Mouse (Mus musculus) liver, embryonic 14.5 days (tissue): ENCODE data around the gene Tjp2. TPM values are rescaled to one million over a fixed set of nuclear protein-coding genes. Genes with fewer than 3 reads are reported as not detected.

Experiments used
- ATAC-seq: fragments of 200-750 bp; cut with Nextera tagmentation; 2 replicates; pipeline ENCODE4 v1.8.0; 2017; ENCODE audit warnings: moderate number of reproducible peaks, mild to moderate bottlenecking, moderate library complexity; ENCODE audit not compliant: insufficient read depth
- DNase-seq, 3 experiments: peaks; one replicate each; pipeline ENCODE4 v3.0.0-alpha.2; 2012 to 2013; ENCODE audit warnings: low read depth in 3 of 3, low spot score in 3 of 3
- H3K27ac ChIP-seq: fragments of 300-500 bp; sonication (generic); 2 replicates; pipeline ENCODE4 v1.5.1; 2014; ENCODE audit warnings: moderate library complexity, mild to moderate bottlenecking, control low read depth, inconsistent platforms
- H3K27me3 ChIP-seq: fragments of 300-500 bp; sonication (generic); 2 replicates; pipeline ENCODE4 v1.6.1; 2014; ENCODE audit warnings: mild to moderate bottlenecking, low read length, moderate library complexity; ENCODE audit not compliant: control insufficient read depth, insufficient read depth
- H3K36me3 ChIP-seq: fragments of 300-500 bp; sonication (generic); replicated peaks from 2 replicates; pipeline ENCODE4 v1.6.1; 2014; ENCODE audit warnings: low read depth; ENCODE audit not compliant: control insufficient read depth, insufficient read depth
- H3K4me1 ChIP-seq, 2 experiments: fragments of 200-500 bp in 1 of 2; fragments of 300-500 bp in 1 of 2; sonication (generic) in 1 of 2; replicated peaks; 2 replicates each; pipeline ENCODE4 v1.6.1; 2012 to 2014; ENCODE audit warnings: antibody characterized with exemption in 1 of 2, inconsistent platforms in 1 of 2, low read length in 1 of 2; ENCODE audit not compliant: control insufficient read depth in 2 of 2, insufficient read depth in 2 of 2
- H3K4me2 ChIP-seq: fragments of 300-500 bp; sonication (generic); 2 replicates; pipeline ENCODE4 v1.6.1; 2014; ENCODE audit warnings: low read depth, mild to moderate bottlenecking, control low read depth, moderate library complexity
- H3K4me3 ChIP-seq, 2 experiments: fragments of 200-500 bp in 1 of 2; fragments of 300-500 bp in 1 of 2; sonication (generic) in 1 of 2; 2 replicates each; pipeline ENCODE4 v1.5.1; 2012 to 2014; ENCODE audit warnings: low read depth in 2 of 2, low read length in 2 of 2, mild to moderate bottlenecking in 2 of 2, control low read depth in 1 of 2, inconsistent platforms in 1 of 2, moderate library complexity in 1 of 2; ENCODE audit not compliant: insufficient read depth in 1 of 2
- H3K9ac ChIP-seq: fragments of 300-500 bp; sonication (generic); replicated peaks from 2 replicates; pipeline ENCODE4 v1.6.1; 2014; ENCODE audit warnings: mild to moderate bottlenecking, control low read depth, moderate library complexity
- H3K9me3 ChIP-seq: fragments of 300-500 bp; sonication (generic); 2 replicates; pipeline ENCODE4 v1.6.1; 2016; ENCODE audit warnings: low read length, mixed read lengths; ENCODE audit not compliant: control insufficient read depth
- CTCF ChIP-seq: IDR thresholded peaks from 2 replicates; pipeline ENCODE4 v1.5.1; 2016; ENCODE audit warnings: antibody characterized with exemption, low read depth, control low read depth
- EP300 ChIP-seq: IDR thresholded peaks from 2 replicates; pipeline ENCODE4 v1.6.1; 2016; ENCODE audit warnings: antibody characterized with exemption, low read depth
- WGBS: fragments of 180-500 bp; shearing (Covaris S2); extraction: QIAGEN DNeasy Blood & Tissue Kit; methylation state at CpG from one replicate; pipeline ENCODE4 v1.1.7; 2014; ENCODE audit not compliant: insufficient replicate concordance; 5-methylcytosine and 5-hydroxymethylcytosine counted together
- polyA plus RNA-seq, 2 experiments: library from polyadenylated mRNA; depleted of rRNA in 1 of 2; stranded (reverse) in 1 of 2; unstranded in 1 of 2; fragments of >200 nt; fragmentation: Nextera tagmentation in 1 of 2; extraction: Ambion mirVana in 1 of 2; gene quantifications; 2 replicates each; pipeline versions ENCODE4 v1.2.1 to v1.2.3; 2012 to 2014

Tjp2 gene
- polyA plus RNA-seq, 2 experiments, result 2.9 to 3.2 TPM

GRCm38 (mm10) chr19:24077658-24078057 lies 147.2 kb downstream of the Tjp2 start:
- no peak for TF ChIP-seq CTCF
- TF ChIP-seq EP300, result no peak
- Histone ChIP-seq H3K36me3 (no peaks in the 10 kb centered on the region), H3K27ac (no peak overlapping the region), H3K4me3 (no peak overlapping the region), H3K9ac (no peak overlapping the region), H3K27me3 (no peaks in the 10 kb centered on the region), H3K4me2 (no peak overlapping the region), H3K4me1 (no peaks in the 10 kb centered on the region), H3K9me3 (no peaks in the 10 kb centered on the region)
- 69% methylated on average over 3 of the region's 3 CpGs for WGBS
- ATAC-seq, result no peak
- no peak for DNase-seq

GRCm38 (mm10) chr19:24076536-24076935 lies 148.3 kb downstream of the Tjp2 start:
- H3K4me1 ChIP-seq, result no peaks in the 10 kb centered on the region
- 71% methylated on average over 7 of the region's 7 CpGs for WGBS
- no peaks in the 10 kb centered on the region for H3K27me3 ChIP-seq
- TF ChIP-seq EP300 (no peak), CTCF (no peak)
- no peaks in the 10 kb centered on the region for H3K9me3 ChIP-seq
- no peak overlapping the region for H3K4me3 ChIP-seq
- H3K4me2 ChIP-seq, result no peak overlapping the region
- no peak overlapping the region for H3K27ac ChIP-seq
- ATAC-seq (no peak), DNase-seq (no peak)
- H3K9ac ChIP-seq, result no peak overlapping the region
- H3K36me3 ChIP-seq, result no peaks in the 10 kb centered on the region

- no peak overlapping the region for H3K4me2 ChIP-seq
- DNase-seq, result no peak
- TF ChIP-seq EP300 (no peak), CTCF (no peak)
- ATAC-seq, result no peak
- no peak overlapping the region for H3K4me3 ChIP-seq
- no peaks in the 10 kb centered on the region for H3K36me3 ChIP-seq
- H3K9me3 ChIP-seq, result no peaks in the 10 kb centered on the region
- H3K4me1 ChIP-seq, result no peaks in the 10 kb centered on the region
- no peaks in the 10 kb centered on the region for H3K27me3 ChIP-seq
- no peak overlapping the region for H3K9ac ChIP-seq
- WGBS, result 64% methylated on average over 8 of the region's 8 CpGs
- H3K27ac ChIP-seq, result no peak overlapping the region
These were observed 148.9 kb downstream of the Tjp2 start for GRCm38 (mm10) chr19:24075927-24076326.

GRCm38 (mm10) chr19:24073155-24073554 lies 151.7 kb downstream of the Tjp2 start:
- Histone ChIP-seq H3K27me3 (no peaks in the 10 kb centered on the region), H3K36me3 (no peaks in the 10 kb centered on the region), H3K9ac (no peak overlapping the region), H3K4me3 (no peak overlapping the region), H3K27ac (no peak overlapping the region), H3K4me1 (no peaks in the 10 kb centered on the region), H3K4me2 (no peak overlapping the region), H3K9me3 (no peaks in the 10 kb centered on the region)
- TF ChIP-seq EP300 (no peak), CTCF (no peak)
- 51% methylated on average over 4 of the region's 4 CpGs for WGBS
- ATAC-seq (no peak), DNase-seq (no peak)

GRCm38 (mm10) chr19:24064348-24064895 lies 160.4 kb downstream of the Tjp2 start:
- TF ChIP-seq CTCF, result no peak
- TF ChIP-seq EP300, result no peak

More at GRCm38 (mm10) chr19:24064348-24064895, 160.4 kb downstream of the Tjp2 start:
- H3K9me3 ChIP-seq, result no peaks in the 10 kb centered on the region
- H3K27ac ChIP-seq, result no peak overlapping the region
- ATAC-seq (no peak), DNase-seq (no peak)
- no peaks in the 10 kb centered on the region for H3K27me3 ChIP-seq
- H3K4me1 ChIP-seq, result no peaks in the 10 kb centered on the region
- no peak overlapping the region for H3K4me2 ChIP-seq
- H3K9ac ChIP-seq, result no peak overlapping the region
- no peaks in the 10 kb centered on the region for H3K36me3 ChIP-seq
- H3K4me3 ChIP-seq, result no peak overlapping the region
- 38% methylated on average over 12 of the region's 12 CpGs for WGBS
